Mouse (Mus musculus) hindbrain, embryonic 15.5 days (tissue): ENCODE measurements around the gene Cldnd1. TPM values are rescaled to one million over a fixed set of nuclear protein-coding genes. Genes with fewer than 3 reads are reported as not detected.

Experiments used
- microRNA-seq: library from miRNA; unstranded; fragments of <30 nt; microRNA quantifications from one replicate; pipeline ENCODE4, GENCODE M21; 2016
- polyA plus RNA-seq: library from polyadenylated mRNA; unstranded; fragments of >200 nt; fragmentation: Nextera tagmentation; extraction: Ambion mirVana; gene quantifications from 2 replicates; pipeline ENCODE4 v1.2.1, GENCODE M21; 2015

Gene Cldnd1
- polyA plus RNA-seq, 1 experiment from 2014 or later = 148 TPM

Small RNA genes lying within 50 kb of the gene (microRNA-seq; reads per million reads assigned to microRNA genes)
- gene Gm27564 = not detected

Other genes starting within 250 kb of the Cldnd1 start
- gene St3gal6, start 203.7 kb upstream of the Cldnd1 start, polyA plus RNA-seq = 13.2 and 14.2 TPM in 2 replicates
- gene Gm813, start 110.9 kb upstream of the Cldnd1 start, polyA plus RNA-seq = not detected in 2 replicates
- 0.13 TPM in 1 of 2 replicates, not detected in the other for gene E330017A01Rik, start 89.2 kb upstream of the Cldnd1 start, polyA plus RNA-seq
- 17.4 and 17.9 TPM in 2 replicates for gene Cpox, start 57.6 kb upstream of the Cldnd1 start, polyA plus RNA-seq
- gene Gpr15, start 8.8 kb upstream of the Cldnd1 start, polyA plus RNA-seq = 0.13 TPM in 1 of 2 replicates, not detected in the other
- not detected in 2 replicates for gene Olfr172, start 35.3 kb downstream of the Cldnd1 start, polyA plus RNA-seq
- gene Olfr173, start 72.4 kb downstream of the Cldnd1 start, polyA plus RNA-seq = not detected in 2 replicates
- not detected in 2 replicates for gene Olfr175-ps1, start 98.9 kb downstream of the Cldnd1 start, polyA plus RNA-seq
- gene Olfr177, start 146.9 kb downstream of the Cldnd1 start, polyA plus RNA-seq = not detected in 2 replicates
- gene Olfr178, start 164.2 kb downstream of the Cldnd1 start, polyA plus RNA-seq = not detected in 2 replicates
- not detected in 2 replicates for gene Olfr181, start 200.8 kb downstream of the Cldnd1 start, polyA plus RNA-seq
- not detected in 2 replicates for gene Olfr180, start 201.5 kb downstream of the Cldnd1 start, polyA plus RNA-seq